Mouse (Mus musculus) c-Kit-positive CD71-positive TER-119-positive erythroid progenitor cells, embryonic 14.5 days (primary cell): ENCODE measurements around the gene Il17c.
A peak's percentile ranks its signal among the peaks of the same experiment; 100 is the strongest.

Experiments used
- DNase-seq: peaks from one replicate; pipeline ENCODE4 v3.0.0-alpha.2; 2013; ENCODE audit warnings: low spot score

The Il17c gene

DNA sequence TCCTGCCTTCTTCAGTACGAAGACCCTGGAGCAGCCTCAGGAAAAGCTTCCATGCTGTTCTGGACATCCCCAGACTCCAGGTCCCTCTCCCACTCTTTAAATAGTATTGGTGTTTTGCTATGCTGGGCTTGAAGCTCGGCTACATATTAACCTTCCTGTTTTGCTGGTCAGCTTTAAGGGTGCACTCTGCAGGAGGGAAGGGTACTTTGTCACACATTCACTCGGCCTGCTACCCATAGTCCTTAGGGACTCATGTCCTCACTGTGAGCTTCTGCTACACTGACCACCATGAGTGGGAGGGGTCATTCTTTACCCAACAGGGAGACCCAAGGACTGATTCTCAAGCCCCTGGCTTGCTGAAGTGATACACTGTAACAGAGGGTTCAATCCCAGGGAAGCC lies 8.8 kb downstream of the Il17c start:
- DNase-seq = no peak

DNA sequence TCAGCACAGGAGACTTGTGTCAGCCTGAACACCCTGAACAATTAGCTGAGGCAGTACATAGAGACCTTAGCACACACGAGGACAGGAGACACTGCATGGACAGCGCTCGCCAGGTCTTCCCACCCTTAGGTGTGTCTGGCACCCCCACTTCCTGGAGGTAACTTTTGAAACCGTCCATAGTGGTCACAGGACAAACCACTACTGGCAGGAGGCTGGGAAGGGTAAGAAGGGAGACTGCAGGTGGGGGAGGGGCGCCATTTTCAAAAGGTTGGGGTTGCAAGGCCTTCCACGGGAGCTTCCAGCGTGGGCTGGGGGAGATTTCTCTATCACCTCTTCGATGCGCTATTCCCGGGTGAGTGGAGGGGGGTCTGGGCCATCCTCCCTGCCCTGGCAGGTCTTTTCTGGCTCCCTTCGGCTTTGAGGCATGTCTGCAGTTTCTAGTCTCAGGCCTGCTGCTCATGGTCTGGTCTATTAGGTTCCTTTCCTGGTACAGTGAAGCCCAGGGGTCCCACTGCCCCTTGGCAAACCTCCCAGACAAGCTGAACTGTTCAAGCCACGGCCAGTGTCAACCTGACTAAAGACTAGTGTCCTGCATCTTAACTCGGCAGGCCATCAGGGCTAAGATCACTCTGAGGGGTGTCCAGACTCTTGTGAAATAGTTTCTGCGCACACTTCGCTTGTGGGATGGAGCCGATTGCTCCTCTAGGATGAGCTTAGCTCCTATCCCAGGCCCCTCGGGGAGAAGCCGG lies 10.0 kb downstream of the Il17c start:
- no peak for DNase-seq

DNA sequence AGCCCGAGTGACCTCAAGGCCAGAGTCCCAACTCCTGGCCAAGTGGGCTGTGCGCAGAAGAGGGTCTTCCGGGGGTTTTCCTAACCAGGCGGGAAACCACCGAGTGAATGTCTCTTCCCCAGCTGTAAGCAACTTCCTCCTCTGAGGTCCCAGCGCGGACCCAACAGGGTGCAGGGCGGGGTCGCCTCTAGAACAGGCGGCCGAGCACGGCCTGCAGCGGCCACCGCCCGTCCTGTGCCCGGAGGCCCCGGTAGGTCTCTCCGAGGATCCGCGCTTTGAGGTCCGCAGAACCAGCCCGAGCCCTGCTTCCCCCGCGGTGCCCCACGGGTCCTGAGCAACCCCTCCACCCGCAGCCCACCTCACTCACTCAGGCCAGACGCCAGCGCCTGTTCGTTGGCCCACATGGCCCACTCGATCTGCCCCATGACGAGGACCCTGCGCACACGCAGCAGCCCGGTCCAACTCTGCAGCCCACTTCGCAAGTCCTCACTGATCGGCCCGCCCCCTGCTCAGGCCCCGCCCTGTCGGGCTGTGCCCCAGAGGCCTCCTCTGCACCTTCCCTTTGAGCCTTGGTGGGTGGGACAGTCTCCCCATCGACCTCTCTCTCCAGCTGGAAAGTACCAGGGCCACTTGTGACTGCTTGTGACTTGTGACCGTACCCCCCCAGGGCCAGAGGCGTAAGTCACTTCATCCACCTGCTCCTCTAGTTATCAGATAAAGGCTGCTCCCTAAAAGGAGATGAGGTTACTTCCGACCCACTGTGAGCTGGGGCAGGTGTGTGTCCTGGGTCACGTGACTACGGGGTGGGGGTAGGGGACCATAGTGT lies 10.8 kb downstream of the Il17c start, which contains the start of gene Cyba:
TSS of gene Cyba (minus strand) at position 488 of the 826 bp plus-strand sequence.
- DNase-seq = peak; percentile 24

DNA sequence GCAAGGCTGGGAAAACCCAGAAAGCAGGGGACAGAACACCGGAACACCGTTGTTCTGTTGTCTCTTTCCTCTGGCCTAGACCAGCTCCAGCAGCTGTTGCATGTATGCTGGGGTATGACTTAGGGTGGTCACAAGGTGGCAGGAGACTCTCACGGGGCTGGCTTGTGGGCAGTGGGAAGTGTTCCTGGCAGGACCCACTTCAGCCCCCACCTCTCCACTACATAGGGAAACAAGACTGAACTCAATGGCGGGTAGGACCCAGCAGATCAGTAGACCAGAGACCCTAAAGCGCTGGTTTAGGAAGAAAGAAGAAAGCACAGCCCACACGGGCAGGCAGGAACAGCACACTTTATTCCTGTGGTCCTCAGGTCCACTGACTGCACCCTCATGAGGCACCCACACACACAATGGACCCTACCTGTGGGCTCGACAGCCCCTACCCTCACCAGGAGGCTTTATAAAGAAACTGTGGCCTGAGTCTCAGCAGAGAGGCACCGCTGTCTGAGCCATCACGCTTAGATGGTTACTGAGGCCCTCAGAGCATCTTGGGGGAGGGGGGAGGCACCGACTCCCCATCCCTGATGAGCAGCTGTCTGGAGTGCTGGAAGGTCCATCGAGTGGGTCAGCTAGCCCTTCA lies 11.6 kb downstream of the Il17c start:
- no peak for DNase-seq

DNA sequence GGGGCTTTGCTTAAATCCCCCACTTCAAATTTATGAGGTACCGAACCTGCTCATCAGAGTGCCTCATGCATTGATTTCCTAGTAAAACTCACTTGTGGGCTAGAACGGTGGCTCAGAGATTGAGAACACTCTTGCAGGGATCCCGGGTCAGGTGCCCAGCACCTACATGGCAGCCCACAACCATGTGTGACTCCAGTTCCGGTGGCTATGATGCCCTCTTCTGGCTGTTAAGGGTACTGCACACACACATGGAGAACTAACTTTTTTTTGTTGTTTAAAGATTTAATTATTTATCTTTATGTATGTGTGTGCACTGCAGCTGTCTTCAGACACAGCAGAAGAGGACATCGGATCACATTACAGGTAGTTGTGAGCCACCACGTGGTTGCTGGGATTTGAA lies 13.6 kb downstream of the Il17c start:
- no peak for DNase-seq

DNA sequence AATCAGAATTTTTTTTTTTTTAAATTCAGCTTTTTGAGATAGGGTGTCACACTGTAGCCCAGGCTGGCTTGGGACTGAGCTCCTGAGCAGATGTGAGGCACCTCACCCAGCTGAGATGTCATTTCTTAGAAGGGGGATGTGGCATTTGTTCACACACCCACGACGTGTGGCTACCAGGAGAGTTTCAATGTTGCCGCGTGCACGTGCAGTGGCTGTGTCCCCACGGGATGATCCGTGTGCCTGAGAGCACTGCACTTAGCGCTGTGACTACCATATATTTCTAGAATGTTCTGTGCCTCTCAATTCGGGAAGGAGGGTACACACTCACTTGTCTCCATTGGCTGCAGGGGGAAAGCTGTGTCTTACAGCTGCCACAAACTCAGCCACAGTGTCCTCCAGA lies 14.3 kb downstream of the Il17c start:
- DNase-seq = no peak

DNA sequence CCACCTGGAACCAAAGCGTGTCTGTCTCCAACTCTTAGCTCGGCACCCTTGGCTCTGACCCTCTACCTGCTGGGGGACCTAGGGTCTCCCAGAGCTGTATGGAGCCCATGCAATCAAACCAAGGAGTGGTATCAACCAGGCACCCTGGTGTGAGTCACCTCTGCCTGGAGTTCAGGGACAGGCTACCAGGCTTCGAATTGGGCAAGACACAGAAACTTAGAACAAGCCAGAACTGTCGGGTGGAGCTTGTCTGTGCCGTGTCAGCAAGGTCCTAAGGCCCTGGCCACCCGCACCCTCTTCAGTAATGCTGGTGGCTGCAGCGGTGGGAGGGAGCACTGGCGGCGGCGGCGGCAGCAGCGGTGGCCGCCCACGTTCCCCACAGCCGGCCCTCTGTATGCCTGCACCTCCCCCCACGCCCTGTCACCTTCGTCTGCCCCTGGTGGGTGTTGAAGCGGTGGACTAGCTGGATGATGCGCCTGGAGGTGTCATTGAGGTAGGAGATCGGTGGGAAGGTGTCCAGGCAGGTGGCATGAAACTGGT lies 14.8 kb downstream of the Il17c start:
- DNase-seq = no peak

DNA sequence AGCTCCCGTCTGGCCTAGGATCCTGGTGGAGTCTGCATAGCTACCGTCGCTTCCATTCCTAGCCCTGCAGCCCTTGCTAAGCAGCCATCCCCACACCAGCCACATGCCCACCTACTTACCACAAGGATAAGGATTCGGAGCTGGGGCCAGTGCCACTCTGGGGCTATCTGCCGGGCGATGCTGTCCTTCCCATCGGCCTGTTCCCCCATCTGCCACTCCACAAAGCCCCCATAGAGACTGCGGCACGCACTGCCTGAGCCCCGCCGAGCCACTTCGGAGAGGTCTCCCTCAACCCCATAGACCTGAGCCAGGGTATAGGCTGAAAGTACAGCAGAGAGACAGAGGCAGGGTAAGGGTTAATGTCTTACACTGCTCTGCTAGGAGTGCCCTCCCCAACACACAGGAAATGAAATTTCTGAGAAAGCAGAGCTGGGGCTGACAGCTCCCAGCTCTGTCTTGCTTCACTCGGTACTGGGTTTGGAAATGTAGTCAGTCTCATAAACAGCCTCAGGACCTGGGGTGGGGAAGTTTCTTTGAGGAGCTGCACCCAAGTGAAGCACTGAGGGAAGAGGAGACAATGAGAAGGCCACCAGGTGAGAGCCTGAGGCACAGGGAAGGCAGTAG lies 16.0 kb downstream of the Il17c start:
- no peak for DNase-seq

DNA sequence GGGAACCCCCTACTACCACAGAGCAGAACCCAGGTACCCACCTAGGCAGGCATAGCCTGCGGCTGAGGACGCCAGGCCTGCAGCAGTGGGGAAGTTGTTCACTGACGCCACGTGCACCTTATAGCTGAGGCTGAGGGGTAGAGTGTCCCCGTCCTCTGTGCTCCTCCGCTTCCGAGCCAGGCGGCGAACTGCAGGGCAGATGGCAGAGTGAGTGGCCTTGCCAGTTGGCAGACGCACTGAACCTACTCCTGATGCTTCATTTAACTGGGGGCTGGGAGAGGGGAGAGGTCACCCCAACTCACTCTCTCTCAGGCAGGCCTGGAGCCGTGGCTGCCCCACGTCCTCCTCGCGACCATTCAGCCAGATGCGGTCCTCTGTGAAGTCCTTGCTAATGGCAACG lies 17.5 kb downstream of the Il17c start:
- DNase-seq = no peak

DNA sequence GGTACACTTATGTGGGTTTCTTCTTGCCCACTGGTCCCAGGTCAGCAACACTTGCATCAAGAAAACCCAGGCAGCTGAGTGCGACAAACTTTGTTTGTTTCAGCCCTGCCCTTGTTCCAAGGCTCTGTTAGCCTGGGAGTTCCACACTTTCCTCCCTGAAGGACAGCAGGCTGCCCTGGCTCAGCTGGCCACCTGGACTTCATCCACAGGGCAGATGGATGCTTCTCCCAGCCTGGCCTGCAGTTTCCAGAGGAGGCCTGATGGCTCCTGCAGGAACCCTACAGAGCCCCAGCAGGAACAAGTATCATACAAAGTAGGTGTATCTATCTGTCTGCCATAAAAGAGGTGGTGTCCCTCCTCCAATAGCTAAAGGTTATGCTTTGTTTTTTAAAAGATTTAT lies 19.5 kb downstream of the Il17c start:
- no peak for DNase-seq

DNA sequence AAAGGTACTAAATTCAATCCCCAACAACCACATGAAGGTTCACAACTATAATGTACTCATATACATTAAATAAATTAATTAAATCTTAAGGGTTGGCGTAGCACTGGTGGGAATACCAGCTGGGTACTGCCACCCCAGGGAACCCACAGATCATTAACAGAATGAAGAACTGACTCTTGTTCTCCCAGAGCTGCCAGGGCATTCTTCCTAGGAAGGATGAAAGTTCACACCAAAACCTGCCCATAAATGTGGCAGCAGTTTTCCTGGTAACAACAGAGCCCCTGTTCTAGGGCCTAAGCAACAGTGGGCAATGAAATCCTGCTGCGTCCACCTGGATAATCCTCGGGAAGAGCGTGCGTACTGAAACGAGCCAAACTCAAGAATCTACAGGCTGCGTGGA lies 20.5 kb downstream of the Il17c start:
- DNase-seq = no peak

DNA sequence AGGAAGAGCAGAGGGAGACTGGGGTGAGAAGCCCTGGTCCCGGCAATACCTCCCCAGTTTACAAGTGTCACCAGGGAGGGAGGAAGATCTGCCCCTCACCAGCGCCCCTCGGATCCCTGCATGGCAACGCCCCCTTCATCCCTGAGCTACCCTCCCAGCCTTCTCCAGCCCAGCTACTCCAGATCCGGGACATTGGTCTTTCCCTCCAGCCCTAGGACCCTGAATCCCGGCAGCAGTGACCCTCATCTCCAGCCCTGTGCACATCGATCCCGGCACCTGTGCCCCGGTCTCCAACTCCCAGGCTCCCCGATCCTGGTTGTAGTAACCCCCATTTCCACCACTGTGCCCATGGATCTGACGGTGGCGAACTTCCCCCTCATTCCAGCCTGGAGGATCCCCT lies 21.0 kb downstream of the Il17c start:
- no peak for DNase-seq

DNA sequence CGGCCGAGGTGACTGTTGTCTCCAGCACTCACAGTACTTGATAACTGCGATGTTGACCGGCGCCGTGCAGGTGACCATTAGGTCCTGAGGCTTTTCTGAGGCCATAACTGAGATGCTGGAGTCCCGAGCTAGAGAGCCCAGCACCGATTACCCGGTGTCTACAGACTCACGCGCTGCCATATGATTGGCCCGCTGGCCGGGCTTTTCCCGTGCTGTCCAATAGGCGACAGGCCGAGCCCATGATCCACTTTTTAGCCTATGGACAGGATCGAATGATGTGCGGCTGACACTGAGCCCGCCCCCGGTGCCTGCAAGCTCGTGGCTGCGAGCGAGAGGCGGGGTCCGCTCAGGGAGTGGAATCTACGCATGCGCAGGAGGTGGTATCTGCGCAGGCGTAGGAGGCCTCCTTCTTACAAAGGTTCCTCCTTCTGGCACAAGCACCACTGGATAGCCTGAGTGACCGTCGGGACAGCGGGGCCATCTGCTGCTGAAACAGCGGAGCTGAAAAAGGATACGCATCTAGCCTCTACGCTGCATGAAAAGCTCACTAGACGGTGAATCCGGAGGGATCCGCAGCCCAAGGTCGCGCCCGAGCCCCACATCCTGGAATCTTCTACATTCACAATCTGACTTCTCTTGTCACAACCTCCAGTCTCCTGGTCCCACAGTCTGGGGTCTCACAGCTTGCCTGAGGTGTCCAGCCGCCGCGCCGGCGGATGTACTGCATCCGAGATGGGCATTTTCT lies 21.6 kb downstream of the Il17c start, which contains the start of gene Mvd:
TSS of gene Mvd (minus strand) at position 161 of the 745 bp plus-strand sequence.
- peak; percentile 97 for DNase-seq

DNA sequence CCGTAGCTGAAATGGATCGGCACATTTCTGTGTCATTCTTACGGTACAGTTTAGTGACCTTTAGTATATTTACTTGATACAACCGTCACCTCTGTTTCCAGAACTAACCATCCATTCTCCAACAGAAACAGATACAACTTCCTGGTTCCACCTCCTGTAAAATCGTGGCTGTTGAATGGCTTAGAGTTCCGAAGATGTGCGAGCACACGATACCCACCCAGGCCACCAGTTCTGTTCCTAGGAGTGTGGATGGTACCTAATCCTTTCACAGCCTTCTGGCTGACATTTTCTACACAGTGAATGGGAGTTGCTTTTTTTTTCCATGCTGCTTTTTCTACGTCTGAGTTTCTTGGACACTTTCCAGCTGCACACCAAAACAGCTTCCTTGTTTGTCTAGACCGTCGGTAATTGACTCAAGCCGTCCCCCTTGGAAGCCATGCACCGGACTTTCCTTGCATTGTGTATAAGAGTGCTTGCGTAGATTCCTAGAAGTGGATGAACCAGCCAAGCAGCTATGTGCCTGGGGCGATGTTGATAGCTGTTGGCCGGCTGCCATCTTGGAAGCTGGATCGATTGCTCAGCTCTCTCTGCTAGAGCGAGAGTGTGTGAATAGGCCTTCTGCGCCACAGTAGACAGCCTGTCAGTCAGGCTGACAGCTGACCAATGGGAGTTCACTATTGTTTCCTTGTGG lies 22.4 kb downstream of the Il17c start:
- DNase-seq = peak; percentile 77

DNA sequence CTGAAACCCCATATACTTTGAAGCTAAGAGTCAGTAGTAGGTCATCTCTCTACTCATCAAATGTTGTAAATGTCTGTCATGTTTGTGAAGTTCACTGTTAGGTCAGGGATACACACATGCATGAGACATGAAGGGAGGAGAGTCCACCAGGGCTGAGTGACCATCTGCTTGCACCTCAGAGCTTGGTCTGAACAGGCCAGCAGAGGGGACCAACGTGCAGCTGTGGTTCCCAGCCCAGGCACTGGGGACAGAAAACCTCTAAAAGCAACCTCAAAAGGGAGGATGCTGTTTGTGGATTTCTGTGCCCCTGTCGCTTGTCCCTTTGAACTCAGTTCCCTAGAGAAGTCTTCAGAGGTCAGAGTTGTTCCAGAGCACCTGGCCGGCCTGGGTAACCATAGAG lies 23.4 kb downstream of the Il17c start:
- DNase-seq = no peak

DNA sequence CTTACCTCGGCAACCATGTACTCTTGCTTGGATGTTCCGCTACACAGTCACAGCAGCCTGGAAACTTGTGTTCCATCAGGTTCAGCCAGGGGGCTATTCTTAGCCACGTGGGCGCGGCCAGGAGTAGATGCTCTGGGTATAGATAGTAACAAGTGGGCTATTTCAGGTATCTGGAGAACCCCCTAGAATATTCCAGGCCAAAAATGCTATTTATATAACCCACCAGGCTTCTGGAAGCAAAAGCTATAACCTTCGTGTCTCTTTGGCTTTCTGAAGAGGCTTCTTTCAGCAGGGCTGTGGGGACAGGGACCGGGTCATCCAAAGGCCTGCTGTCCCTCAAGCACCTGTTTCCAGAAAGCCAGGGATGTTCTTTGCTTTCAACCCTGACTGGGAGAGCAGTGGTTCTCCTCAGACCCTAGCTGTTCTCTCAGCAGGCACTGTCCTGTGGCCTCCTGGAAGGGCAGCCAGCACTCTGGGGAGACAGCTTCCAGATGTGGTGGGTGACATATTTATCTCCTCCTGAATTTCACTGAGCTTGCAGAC lies 29.4 kb downstream of the Il17c start:
- DNase-seq = no peak

DNA sequence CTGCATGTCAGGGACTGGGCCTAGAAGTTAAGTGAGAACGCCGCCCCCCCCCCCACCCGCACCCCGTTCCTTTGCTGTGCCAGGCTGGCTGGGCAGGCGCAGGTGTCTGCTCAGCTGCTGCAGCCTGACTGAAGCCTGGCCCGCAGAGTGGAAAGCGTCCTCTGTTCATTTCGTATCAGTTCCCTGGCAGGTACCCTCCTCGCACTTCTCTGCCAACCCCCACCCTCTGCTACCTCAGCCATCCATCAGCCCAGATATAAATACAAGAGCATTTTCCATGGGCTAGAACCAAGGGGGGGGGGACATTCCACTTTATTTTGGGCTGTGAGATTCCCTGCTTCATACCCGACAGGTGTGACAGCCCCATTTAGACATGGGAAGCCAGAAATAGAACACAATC lies 30.3 kb downstream of the Il17c start:
- DNase-seq = no peak

DNA sequence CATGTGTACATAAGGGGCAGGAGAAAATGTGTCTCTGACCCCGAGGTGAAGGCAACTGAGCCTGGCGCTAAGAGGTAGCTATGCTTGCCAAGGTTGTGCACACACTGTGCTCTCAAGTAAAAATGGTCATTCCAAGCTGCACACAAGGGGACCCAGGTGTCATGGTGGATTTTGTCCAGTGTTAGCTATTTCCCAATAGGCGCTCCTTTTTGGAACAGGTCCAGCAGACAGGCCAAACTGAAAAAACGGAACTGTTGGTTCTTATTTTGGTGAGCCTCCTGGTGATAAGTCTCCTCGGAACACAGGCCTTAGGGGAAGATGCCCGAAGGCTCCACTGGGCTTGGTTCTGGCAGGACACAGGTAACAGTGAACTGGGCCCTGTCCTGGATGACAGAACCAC lies 32.6 kb downstream of the Il17c start:
- no peak for DNase-seq

DNA sequence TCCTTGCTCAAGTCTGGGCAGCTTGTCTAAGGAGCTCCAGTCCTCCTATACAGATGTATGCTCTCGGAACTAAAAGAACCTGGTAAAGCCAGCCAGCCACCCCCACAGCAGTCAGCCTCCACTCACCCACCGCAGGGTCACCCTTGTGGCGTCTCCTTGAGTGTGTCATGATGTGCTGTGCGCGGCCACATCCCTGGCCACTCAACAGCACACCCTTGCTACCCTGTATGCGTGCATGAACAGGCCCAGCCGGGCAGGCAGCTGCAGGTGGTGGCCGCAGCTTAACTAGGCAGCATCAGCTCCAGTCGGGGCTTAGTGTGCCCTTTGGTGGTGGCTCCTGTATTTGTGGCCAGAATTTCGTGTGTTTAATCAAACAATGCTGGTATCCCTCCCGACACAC lies 35.4 kb downstream of the Il17c start:
- no peak for DNase-seq

DNA sequence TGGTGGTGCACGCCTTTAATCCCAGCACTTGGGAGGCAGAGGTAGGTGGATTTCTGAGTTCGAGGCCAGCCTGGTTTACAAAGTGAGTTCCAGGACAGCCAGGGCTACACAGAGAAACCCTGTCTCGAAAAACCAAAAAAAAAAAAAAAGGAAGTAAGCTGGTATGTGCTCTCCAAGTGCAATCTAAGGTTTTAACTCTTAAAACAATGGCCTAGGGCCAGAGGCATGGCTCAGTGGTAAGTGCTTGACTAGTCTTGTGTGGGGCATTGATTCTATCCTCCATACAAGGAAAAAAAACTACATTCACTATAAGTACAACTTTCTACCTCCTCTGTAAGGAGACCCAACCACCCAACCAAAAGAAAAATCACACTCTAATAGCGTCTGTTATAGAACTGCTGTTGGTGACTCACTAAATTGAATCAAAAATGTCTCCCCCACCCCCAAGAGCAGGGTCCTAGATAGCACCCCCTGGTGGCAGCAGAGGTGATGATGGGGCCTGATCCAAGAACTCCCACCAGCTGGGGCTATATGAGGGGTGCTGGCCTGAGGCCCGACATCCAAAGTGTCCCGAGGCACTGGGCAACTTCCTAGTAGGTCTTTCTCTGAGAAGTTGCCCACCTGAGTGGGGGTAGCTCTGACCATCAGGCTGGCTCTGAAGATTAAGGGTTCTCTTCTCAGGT lies 37.5 kb downstream of the Il17c start:
- no peak for DNase-seq
